Mouse (Mus musculus) liver, adult 2 months (tissue): ENCODE data around the gene Pbx4. TPM values are rescaled to one million over a fixed set of nuclear protein-coding genes. Genes with fewer than 3 reads are reported as not detected.

Experiments used
- DNase-seq: peaks from one replicate; pipeline ENCODE4 v3.0.0-alpha.2; 2011; ENCODE audit warnings: low read depth, low spot score; ENCODE audit errors: extremely low read depth
- H3K27ac ChIP-seq: fragments of 200-500 bp; replicated peaks from 2 replicates; pipeline ENCODE4 v1.5.1; 2012; ENCODE audit warnings: low read depth, mild to moderate bottlenecking, control low read depth, inconsistent platforms, low read length; ENCODE audit not compliant: insufficient read depth
- H3K27me3 ChIP-seq: fragments of 200-500 bp; 2 replicates; pipeline ENCODE4 v1.6.1; 2012; ENCODE audit warnings: mild to moderate bottlenecking, moderate library complexity, low read length, inconsistent platforms; ENCODE audit not compliant: control insufficient read depth, insufficient read depth
- H3K36me3 ChIP-seq: fragments of 200-500 bp; 2 replicates; pipeline ENCODE4 v1.6.1; 2012; ENCODE audit warnings: low read length, inconsistent platforms; ENCODE audit not compliant: control insufficient read depth, insufficient read depth
- H3K4me1 ChIP-seq: fragments of 200-500 bp; 2 replicates; pipeline ENCODE4 v1.6.1; 2011; ENCODE audit warnings: low read length; ENCODE audit not compliant: control insufficient read depth, insufficient read depth
- H3K4me3 ChIP-seq: fragments of 200-500 bp; 2 replicates; pipeline ENCODE4 v1.5.1; 2011; ENCODE audit warnings: low read depth, mild to moderate bottlenecking, control low read depth, low read length, moderate library complexity; ENCODE audit not compliant: insufficient read depth
- H3K79me2 ChIP-seq: fragments of 200-500 bp; 2 replicates; pipeline ENCODE4 v1.6.1; 2012; ENCODE audit warnings: inconsistent platforms, mild to moderate bottlenecking, low read length, moderate library complexity; ENCODE audit not compliant: control insufficient read depth, insufficient read depth
- H3K9ac ChIP-seq: fragments of 200-500 bp; 2 replicates; pipeline ENCODE4 v1.6.1; 2012; ENCODE audit warnings: low read depth, mild to moderate bottlenecking, control low read depth, inconsistent platforms, low read length
- CTCF ChIP-seq: fragments of 200-500 bp; IDR thresholded peaks from 2 replicates; pipeline ENCODE4 v1.5.1; 2011; ENCODE audit warnings: low read depth, low read length, control low read depth
- POLR2A ChIP-seq: fragments of 200-500 bp; IDR thresholded peaks from 2 replicates; pipeline ENCODE4 v1.6.1; 2011; ENCODE audit warnings: low read length, control low read depth; ENCODE audit not compliant: insufficient read depth; ENCODE audit errors: extremely low read depth
- WGBS: fragments of 180-500 bp; shearing (Covaris S2); methylation state at CpG from one replicate; pipeline ENCODE4 v1.1.7; 2018; 5-methylcytosine and 5-hydroxymethylcytosine counted together
- polyA plus RNA-seq: library from polyadenylated mRNA; depleted of rRNA; stranded (reverse); fragments of >200 nt; gene quantifications from 2 replicates; pipeline ENCODE4 v1.2.3, GENCODE M21; 2012
- total RNA-seq: library from RNA; depleted of rRNA; stranded (reverse); fragments of >200 nt; gene quantifications from 2 replicates; pipeline ENCODE4 v1.2.3, GENCODE M21; 2014

Pbx4 gene
- total and polyA plus RNA-seq, 2 experiments = 0.46 to 1.7 TPM

DNA sequence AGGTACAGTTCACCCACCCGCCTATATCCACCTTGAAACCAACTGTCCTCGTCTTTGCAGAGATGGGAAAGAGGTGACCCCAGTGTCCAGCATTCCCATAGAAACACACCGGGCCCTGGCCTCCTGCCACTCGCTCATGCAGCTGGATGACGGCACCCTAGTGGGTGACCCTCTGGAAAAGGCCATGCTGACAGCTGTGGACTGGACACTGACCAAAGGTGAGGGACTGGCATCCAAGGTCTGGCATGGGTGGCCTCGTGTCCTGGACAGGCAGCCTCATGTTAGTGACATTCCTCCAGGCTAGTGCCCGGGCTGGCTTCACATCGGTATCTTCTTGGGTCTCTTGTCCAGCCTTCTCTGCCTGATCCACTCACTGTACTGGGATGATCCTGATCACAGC, 33.0 kb upstream of the Pbx4 start:
- Histone ChIP-seq H3K27me3 (no peaks in the 10 kb centered on the region), H3K4me1 (no peaks in the 10 kb centered on the region), H3K36me3 (peaks cover 56% of the 10 kb centered on the region), H3K27ac (no peak overlapping the region), H3K9ac (no peak overlapping the region), H3K79me2 (no peaks in the 10 kb centered on the region), H3K4me3 (no peak overlapping the region)
- 94% methylated on average over 8 of the region's 8 CpGs for WGBS
- TF ChIP-seq CTCF (no peak), POLR2A (no peak)
- no peak for DNase-seq

DNA sequence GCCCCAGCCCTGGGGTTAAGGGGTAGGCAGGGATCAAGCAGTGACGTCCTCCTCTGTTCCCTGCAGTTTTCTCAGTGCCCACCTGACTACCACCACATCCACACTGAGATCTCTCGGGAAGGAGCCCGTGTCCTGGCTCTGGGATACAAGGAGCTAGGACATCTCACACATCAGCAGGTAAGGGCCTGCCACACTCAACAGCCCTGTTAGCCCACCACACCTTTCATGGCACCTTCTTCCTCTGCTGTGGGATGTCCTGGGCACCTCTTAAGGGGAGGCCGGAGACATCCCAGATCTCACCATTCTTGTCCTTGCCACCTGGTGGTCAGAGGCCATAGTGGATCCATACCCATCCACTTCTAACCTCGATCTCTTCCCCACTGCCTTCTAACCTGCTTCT, 32.3 kb upstream of the Pbx4 start:
- H3K36me3 ChIP-seq = peaks cover 51% of the 10 kb centered on the region
- 91% methylated on average over 5 of the region's 5 CpGs for WGBS
- TF ChIP-seq CTCF (no peak), POLR2A (no peak)

DNA sequence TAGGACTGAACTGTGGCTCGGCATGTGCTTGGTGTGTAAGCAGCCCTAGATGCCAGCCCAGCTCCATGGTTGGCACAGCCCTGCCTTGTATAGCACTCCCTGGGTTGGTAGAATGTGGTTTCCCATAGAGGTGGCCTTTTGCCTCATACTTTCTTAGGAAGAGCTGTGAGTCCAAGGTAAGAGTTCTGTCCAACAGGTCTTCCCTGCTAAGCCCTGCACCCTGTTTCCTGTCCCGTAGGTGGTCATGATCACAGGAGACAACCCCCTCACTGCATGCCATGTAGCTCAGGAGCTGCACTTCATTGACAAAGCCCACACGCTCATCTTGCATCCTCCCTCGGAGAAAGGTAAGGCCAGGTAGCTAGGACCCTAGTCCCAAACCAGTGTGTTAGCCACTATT, 30.5 kb upstream of the Pbx4 start:
- no peaks in the 10 kb centered on the region for H3K4me1 ChIP-seq
- H3K9ac ChIP-seq = no peak overlapping the region
- no peaks in the 10 kb centered on the region for H3K27me3 ChIP-seq
- no peaks in the 10 kb centered on the region for H3K79me2 ChIP-seq
- H3K4me3 ChIP-seq = no peak overlapping the region
- no peak for DNase-seq
- H3K27ac ChIP-seq = no peak overlapping the region
- over 99% methylated on average over 4 of the region's 4 CpGs for WGBS
- peaks cover 52% of the 10 kb centered on the region for H3K36me3 ChIP-seq
- TF ChIP-seq CTCF (no peak), POLR2A (no peak)

More for the DNA sequence above, 32.3 kb upstream of the Pbx4 start:
- Histone ChIP-seq H3K27ac (no peak overlapping the region), H3K4me1 (no peaks in the 10 kb centered on the region), H3K4me3 (no peak overlapping the region), H3K27me3 (no peaks in the 10 kb centered on the region), H3K79me2 (no peaks in the 10 kb centered on the region), H3K9ac (no peak overlapping the region)
- no peak for DNase-seq

DNA sequence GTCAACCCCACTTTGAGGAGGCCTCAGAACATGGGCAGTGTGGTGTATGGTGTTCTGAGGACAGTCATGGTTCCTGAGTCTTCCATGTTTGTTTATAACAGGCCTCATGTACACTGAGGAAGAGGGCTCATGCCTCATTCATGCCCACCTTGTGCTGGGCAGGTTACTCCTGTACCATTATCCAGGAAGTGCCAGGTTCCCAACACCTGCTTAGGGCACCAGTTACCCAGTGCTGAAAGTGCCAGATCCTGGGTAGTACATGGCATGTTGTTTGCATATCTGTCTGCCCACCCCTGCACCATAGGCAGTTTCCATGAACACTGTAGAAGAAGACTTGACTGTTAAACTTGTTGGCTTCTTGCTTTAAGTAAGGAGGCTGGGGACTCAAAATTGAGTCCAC, 30.1 kb upstream of the Pbx4 start:
- no peak for TF ChIP-seq POLR2A
- no peak for TF ChIP-seq CTCF
- H3K36me3 ChIP-seq = peaks cover 52% of the 10 kb centered on the region

DNA sequence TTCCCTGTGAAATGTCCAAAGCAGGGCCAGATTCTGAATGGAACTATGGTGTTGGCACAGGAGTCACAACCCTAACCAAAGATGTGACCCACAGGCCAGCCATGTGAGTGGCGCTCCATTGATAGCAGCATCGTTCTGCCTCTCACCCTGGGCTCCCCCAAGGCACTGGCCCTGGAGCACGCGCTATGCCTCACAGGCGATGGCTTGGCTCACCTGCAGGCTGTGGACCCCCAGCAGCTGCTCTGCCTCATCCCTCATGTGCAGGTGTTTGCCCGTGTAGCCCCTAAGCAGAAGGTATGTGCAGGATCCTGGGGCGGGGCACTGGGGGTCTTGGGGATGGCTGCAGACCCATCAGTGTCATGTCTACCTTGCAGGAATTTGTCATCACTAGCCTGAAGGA, 28.9 kb upstream of the Pbx4 start:
- H3K36me3 ChIP-seq = peaks cover 45% of the 10 kb centered on the region
- 92% methylated on average over 7 of the region's 7 CpGs for WGBS
- no peak for DNase-seq

More for the DNA sequence above, 30.1 kb upstream of the Pbx4 start:
- Histone ChIP-seq H3K27me3 (no peaks in the 10 kb centered on the region), H3K4me3 (no peak overlapping the region), H3K27ac (no peak overlapping the region), H3K4me1 (no peaks in the 10 kb centered on the region), H3K79me2 (no peaks in the 10 kb centered on the region), H3K9ac (no peak overlapping the region)
- DNase-seq = no peak

DNA sequence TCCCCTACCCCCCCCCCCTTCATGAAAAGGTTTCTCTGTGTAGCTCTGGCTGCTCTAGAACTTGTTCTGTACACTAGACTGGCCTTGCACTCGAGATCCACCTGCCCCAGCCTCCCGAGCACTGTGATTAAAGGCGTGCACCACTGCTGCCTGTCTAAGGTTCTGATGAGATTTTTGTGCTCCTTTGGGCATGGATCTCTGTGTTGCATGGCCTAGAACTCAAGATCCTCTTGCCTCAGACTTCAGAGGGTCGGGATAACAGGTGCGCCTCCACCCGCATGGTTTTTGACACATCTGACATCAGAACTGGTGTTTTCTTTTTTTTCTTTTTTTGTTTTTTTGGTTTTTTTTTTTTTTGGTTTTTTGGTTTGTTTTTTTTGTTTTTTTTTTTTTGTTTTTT, 27.8 kb upstream of the Pbx4 start:
- Histone ChIP-seq H3K9ac (no peak overlapping the region), H3K27ac (no peak overlapping the region), H3K4me3 (no peak overlapping the region), H3K27me3 (no peaks in the 10 kb centered on the region), H3K36me3 (peaks cover 37% of the 10 kb centered on the region), H3K79me2 (no peaks in the 10 kb centered on the region), H3K4me1 (0 out of 2 replicates have a peak, but pooled peaks cover 3% of the 10 kb centered on the region)
- WGBS = 93% methylated on average over 6 of the region's 6 CpGs
- DNase-seq = no peak
- TF ChIP-seq CTCF (no peak), POLR2A (no peak)

More for the DNA sequence above, 28.9 kb upstream of the Pbx4 start:
- H3K27me3 ChIP-seq = no peaks in the 10 kb centered on the region
- no peaks in the 10 kb centered on the region for H3K79me2 ChIP-seq
- TF ChIP-seq CTCF = no peak
- no peak for TF ChIP-seq POLR2A
- no peaks in the 10 kb centered on the region for H3K4me1 ChIP-seq
- H3K4me3 ChIP-seq = no peak overlapping the region
- H3K27ac ChIP-seq = no peak overlapping the region
- H3K9ac ChIP-seq = no peak overlapping the region
